Mouse (Mus musculus) testis, postnatal 10 days (tissue): Measurements from ENCODE around the gene Rras2.

ENCODE experiments used
- DNase-seq: peaks from one replicate; pipeline ENCODE4 v3.0.0; 2021; ENCODE audit warnings: low spot score

The Rras2 gene

GRCm38 (mm10) chr7:114028828-114029227 is 88.8 kb downstream of the Rras2 start:
- DNase-seq = no peak

- DNase-seq = no peak
These were observed 90.2 kb downstream of the Rras2 start for GRCm38 (mm10) chr7:114027406-114027805.

- DNase-seq = no peak
These were observed 90.7 kb downstream of the Rras2 start for GRCm38 (mm10) chr7:114026923-114027322.

- peak; percentile 80 for DNase-seq
These were observed 96.9 kb downstream of the Rras2 start for GRCm38 (mm10) chr7:114020704-114021093.

- DNase-seq = no peak
These were observed 97.4 kb downstream of the Rras2 start for GRCm38 (mm10) chr7:114020057-114020703.

- DNase-seq = no peak
These were observed 98.7 kb downstream of the Rras2 start for GRCm38 (mm10) chr7:114018861-114019260.

- no peak for DNase-seq
These were observed 101.3 kb downstream of the Rras2 start for GRCm38 (mm10) chr7:114016001-114016949.

GRCm38 (mm10) chr7:114011726-114012443 is 105.7 kb downstream of the Rras2 start:
- DNase-seq = no peak

GRCm38 (mm10) chr7:114007565-114007964 is 110.0 kb downstream of the Rras2 start:
- peak; percentile 51 for DNase-seq

GRCm38 (mm10) chr7:114006456-114006855 is 111.1 kb downstream of the Rras2 start:
- no peak for DNase-seq

- DNase-seq = no peak
These were observed 112.1 kb downstream of the Rras2 start for GRCm38 (mm10) chr7:114005499-114005898.

- no peak for DNase-seq
These were observed 113.4 kb downstream of the Rras2 start for GRCm38 (mm10) chr7:114004171-114004570.

GRCm38 (mm10) chr7:113997675-113998354 is 119.8 kb downstream of the Rras2 start:
- no peak for DNase-seq
